Mouse (Mus musculus) myocyte (in vitro differentiated cells): ENCODE results near the gene Mras. TPM values are rescaled to one million over a fixed set of nuclear protein-coding genes. Genes with fewer than 3 reads are reported as not detected.

Experiments
- H3K27me3 ChIP-seq: one replicate; pipeline ENCODE4 v1.6.1; 2011; ENCODE audit not compliant: control insufficient read depth, insufficient read depth, insufficient read length
- H3K36me3 ChIP-seq: one replicate; pipeline ENCODE4 v1.6.1; 2011; ENCODE audit not compliant: control insufficient read depth, insufficient read depth
- H3K4me2 ChIP-seq: one replicate; pipeline ENCODE4 v1.6.1; 2011; ENCODE audit warnings: low read depth, control low read depth
- H3K4me3 ChIP-seq: one replicate; pipeline ENCODE4 v1.5.1; 2011; ENCODE audit warnings: mild to moderate bottlenecking, control low read depth, moderate library complexity
- H3K79me2 ChIP-seq: one replicate; pipeline ENCODE4 v1.6.1; 2011; ENCODE audit not compliant: control insufficient read depth, insufficient read depth
- H3ac ChIP-seq: one replicate; pipeline ENCODE4 v1.6.1; 2011; ENCODE audit not compliant: control insufficient read depth, insufficient read length
- CEBPB ChIP-seq: IDR thresholded peaks from 2 replicates; pipeline ENCODE4 v1.6.1; 2011; ENCODE audit warnings: mild to moderate bottlenecking, moderate library complexity; ENCODE audit not compliant: poor library complexity, insufficient read depth, severe bottlenecking
- E2F4 ChIP-seq: IDR thresholded peaks from one replicate; pipeline ENCODE4 v1.6.1; 2011; ENCODE audit warnings: mild to moderate bottlenecking, control low read depth, moderate library complexity; ENCODE audit not compliant: insufficient read depth
- MAX ChIP-seq: IDR thresholded peaks from one replicate; pipeline ENCODE4 v1.6.1; 2011; ENCODE audit warnings: low read depth, mild to moderate bottlenecking, control low read depth
- MYOD1 ChIP-seq, 3 experiments: IDR thresholded peaks; one replicate each; pipeline ENCODE4 v1.6.1; 2011; ENCODE audit warnings: control low read depth in 2 of 3, low read depth in 2 of 3, mild to moderate bottlenecking in 2 of 3, moderate library complexity in 1 of 3; ENCODE audit not compliant: insufficient read length in 2 of 3, control insufficient read depth in 1 of 3
- MYOG ChIP-seq, 3 experiments: IDR thresholded peaks; one replicate each; pipeline ENCODE4 v1.6.1; 2011; ENCODE audit warnings: control low read depth in 2 of 3, low read depth in 2 of 3, mild to moderate bottlenecking in 2 of 3; ENCODE audit not compliant: insufficient read length in 2 of 3, control insufficient read depth in 1 of 3, insufficient read depth in 1 of 3
- POLR2A ChIP-seq: IDR thresholded peaks from one replicate; pipeline ENCODE4 v1.6.1; 2011; ENCODE audit warnings: low read depth, mild to moderate bottlenecking, control low read depth, moderate library complexity; ENCODE audit not compliant: insufficient read length
- POLR2AphosphoS2 ChIP-seq: IDR thresholded peaks from one replicate; pipeline ENCODE4 v1.6.1; 2011; ENCODE audit warnings: low read depth, control low read depth; ENCODE audit not compliant: insufficient read length
- REST ChIP-seq: IDR thresholded peaks from one replicate; pipeline ENCODE4 v1.6.1; 2011; ENCODE audit warnings: mild to moderate bottlenecking, control low read depth, moderate library complexity; ENCODE audit not compliant: insufficient read depth, insufficient read length
- SRF ChIP-seq: IDR thresholded peaks from one replicate; pipeline ENCODE4 v1.6.1; 2011; ENCODE audit warnings: low read depth; ENCODE audit not compliant: control insufficient read depth, insufficient read length
- TCF12 ChIP-seq: IDR thresholded peaks from one replicate; pipeline ENCODE4 v1.6.1; 2011; ENCODE audit warnings: mild to moderate bottlenecking, control low read depth; ENCODE audit not compliant: poor library complexity, insufficient read depth, severe bottlenecking
- TCF3 ChIP-seq: IDR thresholded peaks from one replicate; pipeline ENCODE4 v1.6.1; 2011; ENCODE audit warnings: low read depth, control low read depth; ENCODE audit not compliant: insufficient read length
- USF1 ChIP-seq: IDR thresholded peaks from one replicate; pipeline ENCODE4 v1.6.1; 2011; ENCODE audit warnings: low read depth, mild to moderate bottlenecking, control low read depth, moderate library complexity
- polyA plus RNA-seq: library from polyadenylated mRNA; unstranded; fragments of >200 nt; fragmentation: generic; extraction: Trizol; gene quantifications from one replicate; pipeline ENCODE4 v1.2.1, GENCODE M21; 2012; ENCODE audit warnings: missing spikeins

The Mras gene
- polyA plus RNA-seq, 1 experiment = 18.8 TPM

DNA sequence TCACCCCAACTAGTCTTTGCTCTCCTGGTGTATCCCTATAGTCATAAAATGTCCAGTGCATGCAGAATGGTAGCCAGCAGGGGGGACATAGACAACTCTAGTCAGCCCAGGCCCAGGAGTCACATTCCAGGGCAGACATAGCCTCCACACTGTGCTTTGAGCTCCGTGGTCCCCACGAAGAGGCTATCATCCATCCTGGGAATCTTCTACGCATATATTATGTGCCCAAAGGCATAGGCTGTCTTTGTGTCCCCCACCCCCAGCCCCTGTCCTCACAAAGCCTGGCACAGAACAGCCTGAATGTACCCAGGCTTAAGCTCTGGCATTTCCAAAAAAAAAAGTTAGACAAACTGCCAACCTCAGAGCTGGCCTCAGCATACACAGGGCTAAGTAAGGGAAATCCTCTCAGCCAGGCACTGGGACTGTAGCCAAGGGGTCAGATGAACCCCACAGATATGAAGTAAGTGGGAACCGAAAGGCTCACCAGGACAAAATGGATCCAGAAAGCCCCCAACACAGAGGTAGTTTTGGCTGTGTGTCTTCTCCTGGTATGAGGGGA lies 19.8 kb downstream of the Mras start:
- Histone ChIP-seq H3K36me3 (no peaks in the 10 kb centered on the region), H3K27me3 (no peaks in the 10 kb centered on the region), H3K4me2 (no peak overlapping the region), H3ac (no peak overlapping the region), H3K4me3 (no peak overlapping the region), H3K79me2 (no peaks in the 10 kb centered on the region)
- no peak for TF ChIP-seq MYOD1 (IDR thresholded peaks at IDR 0.05; ENCODE audit: control insufficient read depth in 1 of 3, insufficient read length in 2 of 3, low read depth in 2 of 3)
- TF ChIP-seq TCF3 = no peak
- TF ChIP-seq CEBPB = no peak
- TF ChIP-seq MAX = no peak
- no peak for TF ChIP-seq REST
- no peak for TF ChIP-seq POLR2AphosphoS2
- TF ChIP-seq E2F4 = no peak
- TF ChIP-seq MYOG (IDR thresholded peaks at IDR 0.05; ENCODE audit: control insufficient read depth in 1 of 3, insufficient read depth in 1 of 3, insufficient read length in 2 of 3, low read depth in 2 of 3) = no peak
- TF ChIP-seq TCF12 = no peak
- TF ChIP-seq POLR2A = no peak
- no peak for TF ChIP-seq SRF

DNA sequence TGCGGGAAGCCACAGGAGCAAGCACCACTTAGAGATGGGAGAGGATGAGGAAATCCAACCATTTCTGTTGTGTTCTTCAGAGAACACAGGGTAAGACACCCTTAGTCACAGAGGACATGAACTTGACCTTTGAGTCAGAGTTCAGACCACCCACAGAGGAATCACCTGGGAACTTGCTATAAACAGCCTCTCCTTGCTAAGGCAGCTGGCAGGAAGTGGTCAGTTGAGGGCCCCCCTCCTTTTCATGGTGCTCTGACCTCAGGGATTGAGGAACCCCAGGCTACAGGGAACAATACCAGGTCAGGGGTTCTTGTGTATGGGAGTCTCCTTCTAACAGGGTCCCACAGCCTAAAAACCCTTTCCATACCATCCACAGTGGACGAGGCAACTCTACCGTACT lies 20.4 kb downstream of the Mras start:
- H3K4me3 ChIP-seq = no peak overlapping the region
- no peak overlapping the region for H3ac ChIP-seq
- H3K79me2 ChIP-seq = no peaks in the 10 kb centered on the region
- no peaks in the 10 kb centered on the region for H3K27me3 ChIP-seq
- TF ChIP-seq MYOD1 (IDR thresholded peaks at IDR 0.05; ENCODE audit: control insufficient read depth in 1 of 3, insufficient read length in 2 of 3, low read depth in 2 of 3) = peak in 1 of 3 experiments; percentile 48
- TF ChIP-seq USF1 = no peak
- H3K36me3 ChIP-seq = no peaks in the 10 kb centered on the region
- H3K4me2 ChIP-seq = no peak overlapping the region

DNA sequence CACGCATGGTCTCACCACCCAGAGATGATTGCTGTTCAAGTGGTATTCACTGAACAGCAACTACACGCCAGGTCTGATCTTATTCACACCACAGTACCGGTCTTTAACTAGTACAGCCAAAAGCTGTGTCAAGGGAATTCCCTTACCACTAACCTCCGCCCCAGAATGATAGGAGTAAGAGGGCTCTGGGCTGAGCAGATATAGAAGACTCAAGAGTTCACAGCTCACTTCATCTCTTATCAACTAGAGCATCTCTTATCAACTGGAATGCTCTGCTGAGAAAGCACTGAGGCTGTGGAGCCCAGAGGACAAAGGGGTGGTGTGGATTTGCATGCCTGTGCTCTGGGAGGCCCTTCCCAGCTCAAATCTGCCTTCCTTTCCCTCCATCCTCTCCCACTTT lies 25.4 kb downstream of the Mras start:
- Histone ChIP-seq H3K79me2 (no peaks in the 10 kb centered on the region), H3ac (no peak overlapping the region), H3K4me3 (no peak overlapping the region), H3K27me3 (no peaks in the 10 kb centered on the region), H3K4me2 (no peak overlapping the region), H3K36me3 (no peaks in the 10 kb centered on the region)
- no peak for TF ChIP-seq TCF3
- no peak for TF ChIP-seq TCF12
- no peak for TF ChIP-seq CEBPB
- no peak for TF ChIP-seq E2F4
- TF ChIP-seq REST = no peak
- TF ChIP-seq POLR2AphosphoS2 = no peak
- TF ChIP-seq USF1 = no peak
- TF ChIP-seq MYOG (IDR thresholded peaks at IDR 0.05; ENCODE audit: control insufficient read depth in 1 of 3, insufficient read depth in 1 of 3, insufficient read length in 2 of 3, low read depth in 2 of 3) = no peak
- TF ChIP-seq SRF = no peak

- TF ChIP-seq MAX = no peak
- TF ChIP-seq MYOG (IDR thresholded peaks at IDR 0.05; ENCODE audit: control insufficient read depth in 1 of 3, insufficient read depth in 1 of 3, insufficient read length in 2 of 3, low read depth in 2 of 3) = no peak
- no peak for TF ChIP-seq MYOD1 (IDR thresholded peaks at IDR 0.05; ENCODE audit: control insufficient read depth in 1 of 3, insufficient read length in 2 of 3, low read depth in 2 of 3)
- TF ChIP-seq USF1 = no peak
- no peak for TF ChIP-seq POLR2AphosphoS2
- TF ChIP-seq E2F4 = no peak
- TF ChIP-seq CEBPB = no peak
- no peak for TF ChIP-seq POLR2A
- TF ChIP-seq SRF = no peak
- TF ChIP-seq REST = no peak
- TF ChIP-seq TCF12 = no peak
- TF ChIP-seq TCF3 = no peak
- no peaks in the 10 kb centered on the region for H3K79me2 ChIP-seq
- no peak overlapping the region for H3K4me2 ChIP-seq
- H3K4me3 ChIP-seq = no peak overlapping the region
- no peak overlapping the region for H3ac ChIP-seq
- no peaks in the 10 kb centered on the region for H3K36me3 ChIP-seq
- H3K27me3 ChIP-seq = no peaks in the 10 kb centered on the region
Observed at GRCm38 (mm10) chr9:99411093-99411492, 26.1 kb downstream of the Mras start.

DNA sequence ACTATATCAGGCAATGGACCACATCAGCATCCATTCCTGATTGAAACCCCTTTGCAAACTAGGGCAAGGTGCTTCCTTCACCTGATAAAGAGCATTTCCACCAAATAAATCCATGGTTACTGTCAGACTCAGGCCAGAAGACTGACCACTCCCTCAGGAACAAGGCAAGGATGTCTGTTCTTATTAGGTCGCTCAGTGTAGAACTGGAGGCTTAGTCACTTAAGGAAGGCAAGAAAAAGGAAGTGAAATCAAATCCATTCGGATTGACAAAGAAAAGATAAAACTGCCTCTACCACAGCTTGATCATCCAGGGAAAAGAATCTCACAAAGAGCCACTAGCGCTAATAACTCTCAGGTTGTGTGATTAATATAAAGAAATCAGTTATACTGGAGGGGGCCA lies 27.9 kb downstream of the Mras start:
- Histone ChIP-seq H3K79me2 (no peaks in the 10 kb centered on the region), H3K4me2 (no peak overlapping the region), H3ac (no peak overlapping the region), H3K36me3 (no peaks in the 10 kb centered on the region), H3K27me3 (no peaks in the 10 kb centered on the region), H3K4me3 (no peak overlapping the region)
- TF ChIP-seq TCF12 (no peak), POLR2AphosphoS2 (no peak), MYOD1 (IDR thresholded peaks at IDR 0.05; ENCODE audit: control insufficient read depth in 1 of 3, insufficient read length in 2 of 3, low read depth in 2 of 3) (no peak), MAX (no peak), E2F4 (no peak), TCF3 (no peak), USF1 (no peak), MYOG (IDR thresholded peaks at IDR 0.05; ENCODE audit: control insufficient read depth in 1 of 3, insufficient read depth in 1 of 3, insufficient read length in 2 of 3, low read depth in 2 of 3) (no peak)
